Mouse (Mus musculus) c-Kit-positive CD71-positive TER-119-positive erythroid progenitor cells, embryonic 14.5 days (primary cell): ENCODE results near the gene Phactr3.

Experiments used
- DNase-seq: peaks from one replicate; pipeline ENCODE4 v3.0.0-alpha.2; 2013; ENCODE audit warnings: low spot score

The Phactr3 gene

DNA sequence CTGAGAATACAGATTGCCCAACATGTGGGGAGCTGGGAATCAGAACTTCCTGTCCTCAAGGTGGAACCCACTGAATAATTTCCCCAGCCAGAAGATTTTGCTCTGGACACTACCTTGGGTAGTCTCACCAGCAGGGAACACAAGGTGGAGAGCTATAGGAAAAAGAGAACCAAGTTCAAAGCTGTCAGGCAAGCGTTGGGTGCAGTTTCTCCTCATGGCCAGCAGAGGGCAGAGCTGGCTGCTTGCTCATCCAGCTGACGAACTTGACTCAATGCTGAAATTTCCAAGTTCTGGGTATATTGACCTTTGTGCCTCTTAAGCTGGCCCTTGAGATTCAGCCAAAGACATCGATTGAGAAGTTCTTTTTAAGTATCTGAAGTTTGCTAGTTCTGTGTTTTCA lies 18.7 kb downstream of the Phactr3 start:
- DNase-seq = peak; percentile 24

DNA sequence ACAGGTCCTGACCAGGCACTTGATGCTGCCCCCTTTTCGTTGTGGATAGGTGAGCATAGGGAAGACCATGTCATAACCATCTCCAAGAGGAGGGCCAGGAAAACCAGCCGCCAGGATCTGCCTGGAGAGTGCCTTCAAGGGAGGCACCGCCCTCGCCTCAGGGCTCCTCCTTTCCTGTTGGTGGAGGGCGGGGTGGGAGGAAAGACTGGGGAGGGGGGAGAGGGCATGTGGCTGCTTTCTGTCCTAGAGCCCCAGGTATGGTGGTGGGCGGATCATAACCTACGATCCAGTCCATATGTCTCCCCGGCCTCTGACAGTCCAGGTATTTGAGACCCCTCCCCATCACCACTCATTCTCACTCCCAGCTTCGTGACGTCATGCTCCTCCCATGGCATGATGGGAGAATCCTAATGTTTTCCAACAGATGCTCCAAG lies 22.7 kb downstream of the Phactr3 start:
- DNase-seq = no peak

DNA sequence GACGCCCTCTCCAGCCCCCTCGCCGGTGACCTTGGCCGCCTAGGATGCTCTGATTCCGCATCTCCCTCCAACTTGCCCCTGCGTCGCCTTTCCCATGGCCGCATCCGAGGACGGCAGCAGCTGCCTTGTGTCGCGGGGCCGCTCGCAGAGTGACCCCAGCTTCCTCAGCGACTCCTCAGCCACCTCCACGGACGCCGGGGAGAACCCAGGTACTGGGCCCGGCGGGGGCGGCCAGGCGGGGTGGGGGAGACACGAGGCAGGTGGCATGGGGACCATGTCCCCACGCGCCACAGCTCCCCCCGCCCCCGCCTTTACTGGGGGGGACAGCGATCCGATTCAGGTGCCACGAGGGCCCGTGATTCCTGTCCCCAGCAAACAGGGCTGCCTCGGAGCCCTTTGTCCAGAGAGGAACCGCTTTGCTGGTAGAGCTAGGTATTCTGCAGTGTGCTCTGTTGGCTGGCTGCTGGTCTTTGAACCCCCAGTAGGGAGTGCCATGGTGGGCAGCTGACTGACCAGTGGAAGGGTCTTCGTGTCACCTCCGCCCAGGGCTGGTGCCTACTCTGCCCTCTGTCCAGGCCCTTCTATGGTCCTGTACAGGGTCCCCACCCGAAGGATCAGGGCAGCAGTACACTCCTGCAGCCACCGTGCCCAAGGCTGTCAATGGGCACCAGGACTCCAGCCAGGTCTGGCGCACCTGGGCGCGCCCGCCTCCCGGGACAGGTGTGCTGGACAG lies 23.7 kb downstream of the Phactr3 start:
- no peak for DNase-seq

DNA sequence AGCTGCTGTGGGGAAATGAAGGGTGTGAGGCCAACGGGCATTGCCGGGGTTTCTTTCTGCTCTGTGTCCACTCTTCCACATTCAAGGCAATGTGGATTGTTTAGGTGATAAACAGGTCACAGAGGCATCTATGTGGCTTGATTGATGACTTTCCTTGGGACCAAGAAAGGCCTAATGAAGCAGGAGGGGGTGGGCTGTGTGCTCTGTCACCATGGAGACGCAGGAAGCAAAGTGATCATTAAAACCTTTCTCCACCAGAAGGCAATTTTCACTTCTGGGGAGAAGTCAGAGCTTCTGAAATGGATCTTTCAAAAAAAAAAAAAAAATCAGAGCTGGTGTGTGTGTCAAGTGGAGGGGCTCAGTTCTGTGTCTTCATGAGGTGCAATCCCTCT lies 24.2 kb downstream of the Phactr3 start:
- no peak for DNase-seq

DNA sequence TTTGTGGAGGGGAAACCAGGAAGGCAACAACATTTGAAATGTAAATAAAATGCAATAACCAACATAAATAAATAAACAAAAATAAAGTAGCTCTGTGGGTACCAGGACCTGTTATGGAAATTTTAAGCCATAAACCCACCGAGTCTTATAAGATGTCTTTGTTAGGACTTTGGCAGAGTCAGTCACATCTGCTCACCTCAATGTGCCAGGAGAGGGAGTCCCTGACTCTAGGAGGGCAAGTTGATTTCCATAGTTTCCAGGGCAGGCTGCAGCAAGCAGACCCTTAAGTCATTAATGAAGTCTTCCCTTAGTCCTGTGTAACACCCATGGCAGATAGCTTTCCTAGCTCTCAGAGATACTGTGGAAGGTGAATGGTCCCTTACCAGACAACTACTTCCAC lies 25.1 kb downstream of the Phactr3 start:
- DNase-seq = no peak

DNA sequence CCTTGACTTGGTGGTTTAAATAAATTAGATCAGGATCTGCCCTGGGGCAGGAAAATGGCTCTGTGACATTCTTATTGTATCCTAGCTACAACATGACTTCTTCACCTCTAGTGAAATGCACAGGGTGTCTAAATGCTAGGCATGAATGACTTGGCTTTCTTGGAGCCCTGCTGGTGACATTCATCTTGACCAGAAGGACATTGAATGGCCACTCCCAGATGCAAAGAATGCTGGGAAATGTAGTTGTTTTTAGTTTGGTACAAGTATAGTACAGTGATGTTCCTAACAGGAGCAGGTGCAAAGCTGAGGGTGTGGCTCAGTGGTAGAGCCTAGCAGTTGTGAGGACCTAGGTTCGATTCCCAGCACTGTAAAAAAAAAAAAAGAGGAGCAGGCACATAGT lies 30.5 kb downstream of the Phactr3 start:
- DNase-seq = no peak

- DNase-seq = no peak
Observed at GRCm38 (mm10) chr2:178150697-178151096, 31.9 kb downstream of the Phactr3 start.

DNA sequence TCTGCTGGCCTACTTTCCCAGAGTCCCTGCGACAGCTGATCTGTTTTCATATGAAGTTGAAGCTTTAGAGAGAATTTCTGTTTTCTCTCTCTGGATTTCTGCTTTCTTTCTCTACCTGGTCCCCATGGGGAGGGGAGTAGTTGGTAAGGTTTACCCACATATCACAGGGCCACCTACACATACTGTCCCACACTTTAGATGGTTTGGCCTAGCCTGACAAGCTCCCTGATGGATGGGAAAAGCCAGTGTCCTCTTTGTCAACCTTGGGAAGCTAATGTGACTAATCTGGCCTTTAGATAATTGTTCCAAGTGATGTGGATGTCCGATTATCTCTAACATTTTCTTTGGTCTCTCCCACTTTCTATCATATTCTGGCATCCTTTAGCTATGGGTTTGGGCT lies 34.8 kb downstream of the Phactr3 start:
- DNase-seq = no peak

GRCm38 (mm10) chr2:178154129-178154528 lies 35.4 kb downstream of the Phactr3 start:
- no peak for DNase-seq

DNA sequence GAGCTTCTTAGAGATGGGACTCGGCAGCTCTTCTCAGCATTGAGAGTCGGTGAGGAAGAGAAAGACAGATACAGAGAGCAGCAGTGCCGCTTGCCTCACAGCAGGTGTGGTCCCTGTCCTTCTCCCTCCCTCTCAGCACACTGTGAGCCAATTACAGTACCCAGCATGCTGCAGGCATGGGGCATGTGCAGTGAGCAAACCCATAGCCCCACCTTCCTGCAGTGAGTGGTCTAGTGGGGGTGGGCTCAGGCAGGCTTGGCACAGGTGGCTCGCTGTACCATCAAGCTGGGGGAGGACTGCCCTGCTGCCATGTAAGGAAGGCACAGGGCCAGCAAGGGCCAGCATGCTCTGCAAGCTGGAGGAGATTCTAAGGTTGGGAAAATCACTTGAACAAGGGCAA lies 35.8 kb downstream of the Phactr3 start:
- DNase-seq = no peak

- DNase-seq = no peak
Observed at GRCm38 (mm10) chr2:178155176-178155916, 36.6 kb downstream of the Phactr3 start.

DNA sequence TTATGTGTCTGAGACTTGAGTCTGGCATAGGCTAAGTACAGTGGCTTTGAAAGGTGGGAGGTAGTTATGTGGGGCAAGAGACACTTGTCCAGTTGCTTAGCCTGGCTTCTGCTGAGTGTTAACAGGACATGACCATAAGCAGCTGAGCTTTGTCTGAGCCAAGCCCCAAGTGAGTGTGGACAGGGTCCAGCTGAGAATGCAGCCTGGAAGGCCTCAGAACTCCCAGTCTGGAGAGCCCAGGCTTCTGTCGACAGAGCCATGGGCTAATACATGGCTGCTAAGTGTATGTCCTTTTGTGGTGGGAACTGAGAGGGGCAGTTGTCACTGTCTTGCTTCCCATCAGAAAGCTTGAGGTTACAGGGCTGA lies 37.1 kb downstream of the Phactr3 start:
- no peak for DNase-seq

DNA sequence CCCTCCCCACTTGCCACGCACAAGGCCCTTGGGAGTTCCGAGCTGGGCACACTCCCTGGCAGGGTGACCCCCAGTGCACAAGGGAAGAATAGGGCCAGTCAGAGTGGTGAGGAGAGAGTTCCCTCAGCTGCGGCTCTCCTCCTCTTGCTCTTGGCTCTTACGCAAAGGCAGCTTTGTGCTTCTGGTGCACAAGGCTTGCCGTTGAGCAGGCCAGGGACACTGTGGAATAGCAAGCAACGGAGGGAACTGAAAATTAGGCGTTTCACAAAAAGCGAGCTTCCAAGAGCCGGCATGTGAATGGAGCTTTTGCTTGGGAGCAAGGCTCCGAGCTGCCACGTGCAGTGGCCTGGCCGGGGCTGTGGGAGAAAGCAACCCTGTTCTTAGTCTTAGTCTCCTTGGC lies 40.2 kb downstream of the Phactr3 start:
- no peak for DNase-seq

GRCm38 (mm10) chr2:178163981-178164380 lies 45.2 kb downstream of the Phactr3 start:
- no peak for DNase-seq

- no peak for DNase-seq
Observed at GRCm38 (mm10) chr2:178165943-178166342, 47.2 kb downstream of the Phactr3 start.

DNA sequence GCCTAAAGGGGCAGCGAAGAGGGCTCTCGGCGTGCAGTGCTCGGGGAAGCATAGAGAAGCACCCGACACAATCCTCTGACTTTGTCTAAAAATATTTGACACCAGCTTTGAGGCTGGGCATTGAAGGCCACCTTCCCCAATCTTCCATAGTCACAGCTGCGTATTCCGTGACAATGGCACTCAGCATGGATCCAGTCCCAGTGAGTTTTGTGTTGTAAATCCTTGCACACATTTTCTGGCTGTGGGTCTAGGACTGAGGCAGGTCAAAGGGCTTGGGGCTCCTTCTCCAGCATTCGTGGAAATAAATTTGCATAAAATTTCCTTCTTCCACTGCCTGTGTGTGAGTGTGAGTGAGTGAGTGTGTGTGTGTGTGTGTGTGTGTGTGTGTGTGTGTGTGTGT lies 51.2 kb downstream of the Phactr3 start:
- no peak for DNase-seq

DNA sequence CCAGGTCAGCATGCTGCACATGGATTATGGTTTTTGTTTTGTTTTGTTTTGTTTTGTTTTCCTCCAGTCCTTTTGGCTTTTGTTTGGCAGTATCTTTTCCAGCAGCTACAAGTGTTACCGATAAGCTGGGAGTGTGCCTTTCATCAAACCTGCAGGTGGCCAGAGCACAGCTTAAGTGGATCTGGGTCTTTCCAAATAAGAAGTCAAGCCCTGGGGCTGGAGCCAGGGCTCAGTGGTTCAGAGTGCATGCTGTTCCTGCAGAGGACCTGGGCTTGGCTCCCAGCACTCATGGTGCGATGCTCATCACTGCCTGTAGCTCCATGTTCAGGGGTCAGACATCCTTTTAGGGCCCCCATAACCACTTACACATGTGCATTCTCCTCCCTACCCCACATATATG lies 55.2 kb downstream of the Phactr3 start:
- DNase-seq = no peak

GRCm38 (mm10) chr2:178175286-178175931 lies 56.6 kb downstream of the Phactr3 start:
- no peak for DNase-seq

- DNase-seq = no peak
Observed at GRCm38 (mm10) chr2:178184251-178184650, 65.5 kb downstream of the Phactr3 start.

DNA sequence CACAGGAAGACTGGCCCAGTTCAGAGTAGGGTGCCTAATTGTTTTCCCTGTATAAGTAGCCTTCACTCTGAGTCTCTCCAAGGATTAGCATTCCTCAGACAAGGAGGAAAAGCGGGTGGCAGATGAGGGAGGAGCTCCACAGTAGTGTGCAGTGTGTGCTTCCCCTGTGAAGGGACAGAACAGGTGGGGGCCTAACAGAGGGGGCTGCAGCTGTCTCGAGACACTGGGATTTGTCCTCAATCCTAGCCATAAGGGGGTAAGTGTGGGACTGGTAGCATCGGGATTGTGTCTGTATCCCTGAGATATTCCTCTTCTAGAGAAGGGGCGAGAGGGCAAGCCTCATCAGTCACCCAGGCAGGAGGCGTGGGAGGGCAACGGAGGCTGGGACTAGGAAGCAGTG lies 66.1 kb downstream of the Phactr3 start:
- DNase-seq = no peak

- no peak for DNase-seq
Observed at GRCm38 (mm10) chr2:178188988-178189387, 70.2 kb downstream of the Phactr3 start.

DNA sequence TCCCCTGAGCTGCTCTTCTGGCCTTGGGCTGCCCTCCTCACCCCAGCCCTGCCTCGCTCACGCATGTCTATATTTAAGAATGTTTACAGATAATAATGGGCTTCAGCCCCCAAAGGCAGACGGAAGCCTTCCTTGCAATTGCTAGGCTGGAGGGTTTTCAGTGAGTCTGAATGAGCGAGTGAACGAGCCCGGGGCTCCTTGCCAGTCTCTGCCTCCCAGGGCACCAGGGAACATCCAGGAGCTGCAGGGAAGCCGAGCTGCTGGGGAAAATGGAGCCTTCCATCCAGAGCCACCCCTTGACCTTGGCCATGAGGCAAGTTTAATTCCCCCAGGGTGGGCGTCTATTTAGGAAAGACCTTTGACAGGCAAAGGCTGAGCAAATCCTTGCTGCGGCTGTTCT lies 74.1 kb downstream of the Phactr3 start:
- DNase-seq = no peak

GRCm38 (mm10) chr2:178193445-178193844 lies 74.7 kb downstream of the Phactr3 start:
- DNase-seq = no peak
